Mouse (Mus musculus) regulatory T cell (primary cell): ENCODE measurements around the gene Pecr.

ENCODE experiments used
- in situ Hi-C: fragments of 300-600 bp; cut with MboI, MseI; formaldehyde crosslinking; loops from one replicate; pipeline ENCODE4 v1.15.1; 2025; ENCODE audit warnings: high pct_unique_total_duplicates

Pecr gene

GRCm38 (mm10) chr1:72290896-72291295 lies 6.8 kb upstream of the Pecr start:
- in situ Hi-C loops, result loop anchor here (5.0 kb wide), 1 partner anchor 64 kb away; no protein-coding TSS in a partner anchor

- in situ Hi-C loops, result loop anchor here (10.0 kb wide), 1 partner anchor 296 kb away; the partner anchor contains the start of gene Smarcal1
Measured at GRCm38 (mm10) chr1:72288527-72289150, 4.5 kb upstream of the Pecr start.

- in situ Hi-C loops, result loop anchor here (10.0 kb wide), 1 partner anchor 297 kb away; the partner anchor contains the start of gene Smarcal1
Measured at GRCm38 (mm10) chr1:72287893-72288292, 3.8 kb upstream of the Pecr start.

GRCm38 (mm10) chr1:72286904-72287303 lies 2.8 kb upstream of the Pecr start:
- in situ Hi-C loops, result loop anchor here (10.0 kb wide), 1 partner anchor 298 kb away; the partner anchor contains the start of gene Smarcal1

GRCm38 (mm10) chr1:72284539-72284938 lies 425 bp upstream of the Pecr start:
- in situ Hi-C loops, result loop anchor here (10.0 kb wide), 1 partner anchor 300 kb away; the partner anchor contains the start of gene Smarcal1

GRCm38 (mm10) chr1:72282604-72283003 lies 1.5 kb downstream of the Pecr start:
- in situ Hi-C loops, result loop anchor here (10.0 kb wide), 1 partner anchor 302 kb away; the partner anchor contains the start of gene Smarcal1

- in situ Hi-C loops, result no loop called here
Measured at GRCm38 (mm10) chr1:72278085-72278484, 6.0 kb downstream of the Pecr start.

GRCm38 (mm10) chr1:72263099-72263498 lies 21.0 kb downstream of the Pecr start:
- in situ Hi-C loops, result no loop called here

GRCm38 (mm10) chr1:72256381-72257256 lies 27.5 kb downstream of the Pecr start:
- in situ Hi-C loops, result loop anchor here (10.0 kb wide), 1 partner anchor 48 kb away; the partner anchor contains the start of gene Xrcc5

- in situ Hi-C loops, result loop anchor here (10.0 kb wide), 1 partner anchor 49 kb away; the partner anchor contains the start of gene Xrcc5
Measured at GRCm38 (mm10) chr1:72255854-72256175, 28.3 kb downstream of the Pecr start.

- in situ Hi-C loops, result loop anchor here (10.0 kb wide), 1 partner anchor 50 kb away; the partner anchor contains the start of gene Xrcc5
Measured at GRCm38 (mm10) chr1:72255062-72255853, 28.9 kb downstream of the Pecr start.

GRCm38 (mm10) chr1:72254545-72255061 lies 29.5 kb downstream of the Pecr start:
- in situ Hi-C loops, result loop anchor here (10.0 kb wide), 1 partner anchor 50 kb away; the partner anchor contains the start of gene Xrcc5

GRCm38 (mm10) chr1:72253881-72254491 lies 30.1 kb downstream of the Pecr start:
- in situ Hi-C loops, result loop anchor here (10.0 kb wide), 1 partner anchor 51 kb away; the partner anchor contains the start of gene Xrcc5

GRCm38 (mm10) chr1:72251806-72252205 lies 32.3 kb downstream of the Pecr start:
- in situ Hi-C loops, result loop anchor here (10.0 kb wide), 1 partner anchor 53 kb away; the partner anchor contains the start of gene Xrcc5

- in situ Hi-C loops, result loop anchor here (25.0 kb wide), 1 partner anchor 1714 kb away; no protein-coding TSS in a partner anchor
Measured at GRCm38 (mm10) chr1:72248226-72248737, 35.8 kb downstream of the Pecr start.

- in situ Hi-C loops, result loop anchor here (25.0 kb wide), 1 partner anchor 1718 kb away; no protein-coding TSS in a partner anchor
Measured at GRCm38 (mm10) chr1:72244317-72245036, 39.6 kb downstream of the Pecr start.

GRCm38 (mm10) chr1:72243656-72244316 lies 40.3 kb downstream of the Pecr start:
- in situ Hi-C loops, result loop anchor here (25.0 kb wide), 1 partner anchor 1719 kb away; no protein-coding TSS in a partner anchor

- in situ Hi-C loops, result loop anchor here (25.0 kb wide), 1 partner anchor 1720 kb away; no protein-coding TSS in a partner anchor
Measured at GRCm38 (mm10) chr1:72242581-72243143, 41.5 kb downstream of the Pecr start.
